Mouse (Mus musculus): ENCODE data around the gene Defb29. TPM values are rescaled to one million over a fixed set of nuclear protein-coding genes. Genes with fewer than 3 reads are reported as not detected.

Gene Defb29
- polyA plus RNA-seq, 1 experiment: not detected

GRCm38 (mm10) chr2:152517981-152518380 is 21.9 kb downstream of the Defb29 start, which contains the start of gene Defb28:
Defb28 (plus strand) TSS chr2:152518255.
- H3K9me3 ChIP-seq (replicated peaks; ENCODE audit: control insufficient read depth, insufficient read depth, low read length, poor library complexity, severe bottlenecking): peaks cover 5% of the 10 kb centered on the region; the same call in 1 of the 2 replicates
- TF ChIP-seq CTCF (IDR thresholded peaks at IDR 0.05; ENCODE audit: low read depth, low read length): no peak
- no peak for TF ChIP-seq EP300 (IDR thresholded peaks at IDR 0.05; ENCODE audit: insufficient read depth, low read depth, low read length)
- no peak for TF ChIP-seq POLR2A (IDR thresholded peaks at IDR 0.05; ENCODE audit: insufficient read depth, low read length)
- H3K4me3 ChIP-seq (ENCODE audit: low read depth, low read length): no peak within 1 kb of the TSS
- H3K9ac ChIP-seq (ENCODE audit: low read depth, poor library complexity, severe bottlenecking): no peak within 1 kb of the TSS
- no peak within 1 kb of the TSS for H3K27ac ChIP-seq (ENCODE audit: insufficient read depth, low read length)
- no peaks in the 10 kb centered on the region for H3K36me3 ChIP-seq (ENCODE audit: control insufficient read depth, insufficient read depth, low read length, poor library complexity, severe bottlenecking)
- H3K27me3 ChIP-seq (ENCODE audit: control insufficient read depth, insufficient read depth, low read length, poor library complexity, severe bottlenecking): no peaks in the 10 kb centered on the region
- no peaks in the 10 kb centered on the region for H3K4me1 ChIP-seq (ENCODE audit: control insufficient read depth, insufficient read depth, low read length)

- Histone ChIP-seq H3K4me1 (ENCODE audit: control insufficient read depth, insufficient read depth, low read length) (no peaks in the 10 kb centered on the region), H3K36me3 (ENCODE audit: control insufficient read depth, insufficient read depth, low read length, poor library complexity, severe bottlenecking) (no peaks in the 10 kb centered on the region), H3K9me3 (replicated peaks; ENCODE audit: control insufficient read depth, insufficient read depth, low read length, poor library complexity, severe bottlenecking) (no peaks in the 10 kb centered on the region), H3K4me3 (ENCODE audit: low read depth, low read length) (no peak overlapping the region), H3K27me3 (ENCODE audit: control insufficient read depth, insufficient read depth, low read length, poor library complexity, severe bottlenecking) (no peaks in the 10 kb centered on the region), H3K27ac (ENCODE audit: insufficient read depth, low read length) (no peak overlapping the region), H3K9ac (ENCODE audit: low read depth, poor library complexity, severe bottlenecking) (no peak overlapping the region)
- no peak for TF ChIP-seq POLR2A (IDR thresholded peaks at IDR 0.05; ENCODE audit: insufficient read depth, low read length)
- no peak for TF ChIP-seq EP300 (IDR thresholded peaks at IDR 0.05; ENCODE audit: insufficient read depth, low read depth, low read length)
- no peak for TF ChIP-seq CTCF (IDR thresholded peaks at IDR 0.05; ENCODE audit: low read depth, low read length)
These were observed 23.8 kb downstream of the Defb29 start for GRCm38 (mm10) chr2:152516084-152516483.

- no peaks in the 10 kb centered on the region for H3K4me1 ChIP-seq (ENCODE audit: control insufficient read depth, insufficient read depth, low read length)
- H3K27me3 ChIP-seq (ENCODE audit: control insufficient read depth, insufficient read depth, low read length, poor library complexity, severe bottlenecking): no peaks in the 10 kb centered on the region; the same call in 1 of the 2 replicates
- no peak within 1 kb of the TSS for H3K9ac ChIP-seq (ENCODE audit: low read depth, poor library complexity, severe bottlenecking)
- H3K36me3 ChIP-seq (ENCODE audit: control insufficient read depth, insufficient read depth, low read length, poor library complexity, severe bottlenecking): no peaks in the 10 kb centered on the region
- TF ChIP-seq CTCF (IDR thresholded peaks at IDR 0.05; ENCODE audit: low read depth, low read length) (no peak), POLR2A (IDR thresholded peaks at IDR 0.05; ENCODE audit: insufficient read depth, low read length) (no peak), EP300 (IDR thresholded peaks at IDR 0.05; ENCODE audit: insufficient read depth, low read depth, low read length) (no peak)
- H3K4me3 ChIP-seq (ENCODE audit: low read depth, low read length): no peak within 1 kb of the TSS
- no peaks in the 10 kb centered on the region for H3K9me3 ChIP-seq (replicated peaks; ENCODE audit: control insufficient read depth, insufficient read depth, low read length, poor library complexity, severe bottlenecking)
- H3K27ac ChIP-seq (ENCODE audit: insufficient read depth, low read length): no peak within 1 kb of the TSS
These were observed 28.3 kb downstream of the Defb29 start, which contains the start of gene Defb26 for GRCm38 (mm10) chr2:152511592-152511991. Defb26 (minus strand) TSS chr2:152511692.

GRCm38 (mm10) chr2:152503950-152504349 is 35.9 kb downstream of the Defb29 start:
- no peaks in the 10 kb centered on the region for H3K9me3 ChIP-seq (replicated peaks; ENCODE audit: control insufficient read depth, insufficient read depth, low read length, poor library complexity, severe bottlenecking)
- no peak overlapping the region for H3K4me3 ChIP-seq (ENCODE audit: low read depth, low read length)
- TF ChIP-seq POLR2A (IDR thresholded peaks at IDR 0.05; ENCODE audit: insufficient read depth, low read length) (no peak), EP300 (IDR thresholded peaks at IDR 0.05; ENCODE audit: insufficient read depth, low read depth, low read length) (no peak), CTCF (IDR thresholded peaks at IDR 0.05; ENCODE audit: low read depth, low read length) (no peak)
- H3K4me1 ChIP-seq (ENCODE audit: control insufficient read depth, insufficient read depth, low read length): no peaks in the 10 kb centered on the region
- H3K9ac ChIP-seq (ENCODE audit: low read depth, poor library complexity, severe bottlenecking): no peak overlapping the region
- H3K36me3 ChIP-seq (ENCODE audit: control insufficient read depth, insufficient read depth, low read length, poor library complexity, severe bottlenecking): no peaks in the 10 kb centered on the region
- no peak overlapping the region for H3K27ac ChIP-seq (ENCODE audit: insufficient read depth, low read length)
- H3K27me3 ChIP-seq (ENCODE audit: control insufficient read depth, insufficient read depth, low read length, poor library complexity, severe bottlenecking): no peaks in the 10 kb centered on the region; the same call in 1 of the 2 replicates

- Histone ChIP-seq H3K9ac (ENCODE audit: low read depth, poor library complexity, severe bottlenecking) (no peak overlapping the region), H3K27me3 (ENCODE audit: control insufficient read depth, insufficient read depth, low read length, poor library complexity, severe bottlenecking) (no peaks in the 10 kb centered on the region), H3K4me3 (ENCODE audit: low read depth, low read length) (no peak overlapping the region), H3K27ac (ENCODE audit: insufficient read depth, low read length) (no peak overlapping the region), H3K36me3 (ENCODE audit: control insufficient read depth, insufficient read depth, low read length, poor library complexity, severe bottlenecking) (no peaks in the 10 kb centered on the region), H3K9me3 (replicated peaks; ENCODE audit: control insufficient read depth, insufficient read depth, low read length, poor library complexity, severe bottlenecking) (no peaks in the 10 kb centered on the region), H3K4me1 (ENCODE audit: control insufficient read depth, insufficient read depth, low read length) (no peaks in the 10 kb centered on the region)
- peak; percentile 19 for TF ChIP-seq CTCF (IDR thresholded peaks at IDR 0.05; ENCODE audit: low read depth, low read length)
- no peak for TF ChIP-seq POLR2A (IDR thresholded peaks at IDR 0.05; ENCODE audit: insufficient read depth, low read length)
These were observed 39.1 kb downstream of the Defb29 start for GRCm38 (mm10) chr2:152500863-152501229.

GRCm38 (mm10) chr2:152500204-152500862 is 39.6 kb downstream of the Defb29 start:
- H3K4me3 ChIP-seq (ENCODE audit: low read depth, low read length): no peak overlapping the region
- no peak overlapping the region for H3K27ac ChIP-seq (ENCODE audit: insufficient read depth, low read length)
- no peak overlapping the region for H3K9ac ChIP-seq (ENCODE audit: low read depth, poor library complexity, severe bottlenecking)
- H3K9me3 ChIP-seq (replicated peaks; ENCODE audit: control insufficient read depth, insufficient read depth, low read length, poor library complexity, severe bottlenecking): no peaks in the 10 kb centered on the region
- H3K4me1 ChIP-seq (ENCODE audit: control insufficient read depth, insufficient read depth, low read length): no peaks in the 10 kb centered on the region
- no peaks in the 10 kb centered on the region for H3K36me3 ChIP-seq (ENCODE audit: control insufficient read depth, insufficient read depth, low read length, poor library complexity, severe bottlenecking)
- TF ChIP-seq POLR2A (IDR thresholded peaks at IDR 0.05; ENCODE audit: insufficient read depth, low read length) (no peak), EP300 (IDR thresholded peaks at IDR 0.05; ENCODE audit: insufficient read depth, low read depth, low read length) (no peak), CTCF (IDR thresholded peaks at IDR 0.05; ENCODE audit: low read depth, low read length) (no peak)
- H3K27me3 ChIP-seq (ENCODE audit: control insufficient read depth, insufficient read depth, low read length, poor library complexity, severe bottlenecking): no peaks in the 10 kb centered on the region
